Mouse (Mus musculus) layer of hippocampus, adult 9-10 months (tissue): Measurements from ENCODE around the gene Ddx21.
A peak's percentile ranks its signal among the peaks of the same experiment; 100 is the strongest.

Source experiments
- DNase-seq: peaks from one replicate; pipeline ENCODE4 v3.0.0; 2022; ENCODE audit warnings: low spot score

The Ddx21 gene

DNA sequence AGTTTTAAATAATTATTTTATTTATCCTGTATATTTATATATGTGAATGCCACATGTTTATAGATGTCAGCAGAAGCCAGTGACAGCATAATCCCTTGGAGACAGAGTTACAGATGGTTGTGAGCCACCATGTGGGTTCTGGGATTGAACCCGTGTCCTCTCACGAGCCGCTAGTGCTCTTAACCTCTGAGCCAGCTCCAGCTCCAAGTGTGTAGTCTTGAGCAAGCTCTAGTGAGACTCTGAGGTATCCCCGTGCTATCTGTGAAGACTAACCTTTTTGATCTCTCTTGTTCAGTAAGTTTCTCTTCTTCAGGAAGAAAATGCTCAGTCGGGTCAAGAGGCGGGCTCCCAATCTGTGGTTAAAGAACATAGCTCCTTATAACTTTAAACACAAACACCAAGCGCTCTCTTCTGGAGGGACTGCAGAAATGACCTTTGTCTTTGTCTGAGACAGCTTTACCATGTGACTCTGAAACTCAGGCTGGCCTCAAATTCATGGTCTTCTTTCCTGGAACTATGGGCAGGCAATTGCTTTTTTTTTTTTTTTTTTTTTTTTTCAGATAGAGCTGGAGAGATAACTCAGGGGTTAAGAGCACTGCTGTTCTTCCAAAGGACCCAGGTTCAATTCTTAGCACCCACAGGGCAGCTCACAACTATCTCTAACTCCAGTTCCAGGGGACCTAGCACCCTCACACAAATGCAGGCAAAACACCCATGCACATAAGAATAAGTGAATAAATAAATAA is 31.8 kb downstream of the Ddx21 start:
- DNase-seq: no peak

- no peak for DNase-seq
These were observed 33.2 kb downstream of the Ddx21 start for GRCm38 (mm10) chr10:62568861-62569260.

DNA sequence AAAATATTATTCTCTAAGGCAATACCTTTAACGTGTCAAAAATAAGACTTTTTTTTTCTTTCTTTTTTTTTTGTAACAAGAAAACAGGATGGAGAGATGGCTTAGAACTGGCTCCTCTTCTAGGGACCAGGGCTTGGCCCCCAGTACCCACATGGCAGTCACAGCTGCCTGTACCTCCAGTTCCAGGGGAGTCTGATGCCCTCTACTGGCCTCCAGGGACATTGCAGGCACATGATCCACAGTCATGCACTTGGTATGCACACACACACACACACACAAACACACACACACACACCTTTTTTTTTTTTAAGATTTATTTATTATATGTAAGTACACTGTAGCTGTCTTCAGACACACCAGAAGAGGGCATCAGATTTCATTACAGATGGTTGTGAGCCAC is 44.3 kb downstream of the Ddx21 start:
- no peak for DNase-seq

GRCm38 (mm10) chr10:62556558-62556901 is 45.6 kb downstream of the Ddx21 start:
- DNase-seq: no peak

- no peak for DNase-seq
These were observed 46.1 kb downstream of the Ddx21 start for GRCm38 (mm10) chr10:62555705-62556557.

- no peak for DNase-seq
These were observed 48.4 kb downstream of the Ddx21 start for GRCm38 (mm10) chr10:62553611-62554091.

DNA sequence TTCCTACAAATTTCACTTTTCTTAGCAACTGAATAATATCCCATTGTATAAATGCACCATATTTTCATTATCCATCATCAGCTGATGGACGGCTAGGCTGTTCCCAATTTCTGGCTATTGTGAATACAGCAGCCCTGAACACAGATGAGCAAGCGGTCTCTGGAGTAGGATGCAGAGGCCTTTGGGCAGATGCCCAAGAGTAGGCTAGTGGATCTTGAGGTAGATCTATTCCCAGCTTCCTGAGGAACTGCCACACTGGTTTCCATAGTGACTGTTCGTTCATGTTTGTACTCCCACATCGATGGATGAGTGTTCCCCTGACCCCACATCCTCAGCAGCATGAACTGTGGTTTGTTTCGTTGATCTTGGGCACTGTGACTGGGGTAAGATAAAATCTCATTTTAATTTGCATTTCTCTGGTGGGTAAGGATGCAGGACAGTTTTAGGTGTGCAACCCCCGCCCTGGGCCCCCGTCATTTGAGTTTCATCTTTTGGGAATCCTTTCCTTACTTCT is 51.2 kb downstream of the Ddx21 start:
- DNase-seq: no peak

- DNase-seq: peak; percentile 39
These were observed 52.4 kb downstream of the Ddx21 start for GRCm38 (mm10) chr10:62549523-62550166.

DNA sequence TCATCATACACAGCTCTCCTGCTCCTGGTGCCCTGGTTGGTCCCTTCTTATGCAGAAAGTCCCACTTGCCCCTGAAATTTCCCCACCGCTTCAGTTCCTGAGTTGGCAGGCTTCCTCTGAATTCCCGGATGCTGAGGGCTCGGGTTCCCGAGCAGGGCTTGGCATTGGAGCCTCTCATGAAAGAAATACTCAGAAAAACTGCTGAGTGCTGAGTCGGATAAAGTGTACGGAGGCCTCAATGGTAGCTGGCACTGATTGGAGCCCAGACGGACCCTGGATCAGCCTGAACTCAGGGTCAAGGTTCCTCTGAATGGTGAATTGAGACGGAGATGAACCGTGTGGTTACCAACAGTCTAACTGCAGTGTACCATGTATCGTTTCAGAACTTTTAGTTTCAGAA is 55.6 kb downstream of the Ddx21 start:
- DNase-seq: no peak

DNA sequence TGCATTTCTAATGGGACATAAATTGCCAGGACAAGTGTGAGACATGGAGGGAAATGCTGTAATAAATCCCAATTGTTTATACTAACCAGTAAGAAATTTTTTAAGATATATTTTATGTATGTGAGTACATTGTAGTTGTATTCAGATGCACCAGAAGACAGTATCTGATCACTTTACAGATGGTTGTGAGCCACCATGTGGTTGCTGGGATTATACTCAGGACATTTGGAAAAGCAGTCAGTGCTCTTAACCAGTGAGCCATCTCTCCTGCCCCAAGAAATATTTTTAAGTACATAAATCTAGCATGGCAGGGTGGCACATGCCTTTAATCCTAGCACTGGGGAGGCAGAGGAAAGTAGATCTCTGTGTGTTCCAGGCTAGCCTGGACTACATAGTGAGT is 56.3 kb downstream of the Ddx21 start:
- DNase-seq: no peak

- DNase-seq: no peak
These were observed 57.8 kb downstream of the Ddx21 start for GRCm38 (mm10) chr10:62544316-62544715.

- DNase-seq: no peak
These were observed 58.7 kb downstream of the Ddx21 start for GRCm38 (mm10) chr10:62543399-62543808.

DNA sequence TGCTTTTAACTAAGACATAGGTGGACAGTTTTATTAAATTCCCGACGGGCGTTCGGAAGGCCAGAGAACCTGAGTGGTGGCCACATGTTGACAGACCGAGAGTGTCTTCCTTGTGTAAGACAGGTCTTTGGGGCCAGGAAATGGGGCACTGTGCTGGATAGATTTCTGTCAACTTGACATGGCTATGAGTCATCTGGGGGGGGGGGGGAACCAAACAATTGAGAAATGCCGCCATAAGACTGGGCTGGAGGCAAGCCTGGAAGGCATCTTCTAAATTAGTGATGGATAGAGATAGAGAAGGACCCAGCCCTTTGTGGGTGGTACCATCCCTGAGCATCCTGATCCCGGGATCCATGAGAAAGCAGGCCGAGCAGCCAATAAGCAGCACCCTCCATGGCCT is 59.2 kb downstream of the Ddx21 start:
- DNase-seq: no peak

DNA sequence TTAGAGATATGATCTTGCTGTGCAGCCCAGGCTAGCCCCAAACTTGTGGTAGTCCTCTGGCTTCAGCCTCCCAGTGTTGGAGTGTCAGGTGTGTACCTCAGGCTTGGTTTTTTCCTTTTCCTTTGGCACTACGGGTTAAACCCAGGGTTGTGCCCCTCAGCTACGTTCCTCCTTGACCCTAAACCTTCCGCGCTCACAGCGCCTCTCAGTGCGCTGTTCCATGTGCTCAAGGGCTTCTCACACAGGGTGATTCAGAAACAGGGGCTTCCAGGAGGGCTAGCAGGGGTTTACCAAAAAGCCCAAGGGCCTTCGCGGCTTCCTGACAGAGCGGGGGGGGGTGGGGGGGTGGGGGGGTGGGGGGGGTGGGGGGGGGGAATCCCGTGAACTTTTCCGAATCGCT is 59.6 kb downstream of the Ddx21 start:
- DNase-seq: no peak

GRCm38 (mm10) chr10:62541499-62541898 is 60.6 kb downstream of the Ddx21 start:
- no peak for DNase-seq

DNA sequence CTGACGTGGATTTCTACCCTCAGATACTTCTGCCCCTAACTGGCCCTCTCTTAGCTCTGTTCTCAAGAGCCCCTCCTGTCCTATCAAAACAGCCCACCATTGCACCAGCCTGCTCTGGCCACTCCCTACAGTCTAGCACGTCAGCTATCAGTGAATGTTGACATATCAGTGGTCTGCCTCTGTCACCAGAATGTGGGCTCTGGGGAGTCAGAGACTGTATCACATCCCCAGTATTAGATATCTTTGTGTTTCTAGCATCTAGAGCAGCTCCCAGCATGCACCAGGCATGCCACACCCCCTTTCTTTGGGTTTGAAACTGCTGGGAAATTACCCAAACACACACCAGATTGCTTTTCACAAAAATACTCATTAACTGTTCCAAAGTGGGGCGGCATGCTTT is 61.3 kb downstream of the Ddx21 start:
- no peak for DNase-seq

DNA sequence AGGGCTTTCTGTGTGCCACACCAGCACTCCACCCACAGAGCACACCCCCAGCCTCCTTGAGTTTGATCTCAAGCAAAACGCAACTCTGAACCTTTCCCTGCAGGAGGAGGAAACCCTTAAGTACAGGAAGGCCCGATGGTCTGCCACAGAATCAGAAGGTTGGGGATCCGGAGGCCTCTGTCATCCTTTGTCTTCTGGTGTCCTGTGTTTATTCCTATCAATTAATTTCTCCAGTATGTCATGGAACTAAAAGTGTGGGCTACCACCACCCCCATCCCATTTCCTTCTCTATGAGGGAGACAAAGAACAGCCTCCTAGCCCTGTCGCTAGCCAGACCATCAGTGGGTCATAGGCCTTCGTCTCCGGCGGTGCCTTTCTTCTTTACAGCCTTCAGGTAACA is 67.6 kb downstream of the Ddx21 start:
- no peak for DNase-seq

GRCm38 (mm10) chr10:62532832-62533231 is 69.2 kb downstream of the Ddx21 start:
- no peak for DNase-seq
